Mouse (Mus musculus): ENCODE measurements at regions not wholly inside any gene's neighbourhood (a gene's known extent, or its start where the extent isn't known, plus 50 kb on each side); places are given as distances from the start of the nearest gene placed in this dataset.

- H3K9ac ChIP-seq (ENCODE audit: low read depth, low read length, severe bottlenecking): no peak overlapping the region
Observed at GRCm38 (mm10) chr15:65549046-65549445, 534.3 kb upstream of the Gm21961 start.

GRCm38 (mm10) chr15:65535606-65536005 is 520.9 kb upstream of the Gm21961 start:
- no peak overlapping the region for H3K4me3 ChIP-seq (replicated peaks; ENCODE audit: low read length)
- no peak overlapping the region for H3K9ac ChIP-seq (ENCODE audit: low read depth, low read length, severe bottlenecking)
- no peaks in the 10 kb centered on the region for H3K27me3 ChIP-seq (ENCODE audit: control insufficient read depth, insufficient read depth, low read length)
- ATAC-seq (ENCODE audit: low FRiP score, low read depth): no peak
- H3K4me1 ChIP-seq (ENCODE audit: control insufficient read depth, insufficient read depth, low read length): no peaks in the 10 kb centered on the region
- WGBS: 77% methylated on average over 3 of the region's 3 CpGs
- H3K27ac ChIP-seq (replicated peaks; ENCODE audit: low read depth, low read length): no peak overlapping the region
- H3K36me3 ChIP-seq (ENCODE audit: control insufficient read depth, insufficient read depth, low read length): no peaks in the 10 kb centered on the region
- no peak for TF ChIP-seq POLR2A (IDR thresholded peaks at IDR 0.05; ENCODE audit: borderline replicate concordance, extremely low read depth, insufficient read depth, insufficient read length)
- no peak for DNase-seq (ENCODE audit: low spot score)
- H3K9me3 ChIP-seq (ENCODE audit: control insufficient read depth, low read length): no peaks in the 10 kb centered on the region
- no peak overlapping the region for H3K4me2 ChIP-seq (replicated peaks; ENCODE audit: low read depth, low read length, severe bottlenecking)

More at GRCm38 (mm10) chr15:65549046-65549445, 534.3 kb upstream of the Gm21961 start:
- 79% methylated on average over 2 of the region's 2 CpGs for WGBS
- no peaks in the 10 kb centered on the region for H3K36me3 ChIP-seq (ENCODE audit: control insufficient read depth, insufficient read depth, low read length)
- DNase-seq (ENCODE audit: low spot score) (no peak), ATAC-seq (ENCODE audit: low FRiP score, low read depth) (no peak)
- no peak overlapping the region for H3K4me3 ChIP-seq (replicated peaks; ENCODE audit: low read length)
- H3K27ac ChIP-seq (replicated peaks; ENCODE audit: low read depth, low read length): no peak overlapping the region
- H3K27me3 ChIP-seq (ENCODE audit: control insufficient read depth, insufficient read depth, low read length): no peaks in the 10 kb centered on the region
- H3K4me1 ChIP-seq (ENCODE audit: control insufficient read depth, insufficient read depth, low read length): no peaks in the 10 kb centered on the region
- H3K9me3 ChIP-seq (ENCODE audit: control insufficient read depth, low read length): no peaks in the 10 kb centered on the region
- no peak overlapping the region for H3K4me2 ChIP-seq (replicated peaks; ENCODE audit: low read depth, low read length, severe bottlenecking)
- TF ChIP-seq POLR2A (IDR thresholded peaks at IDR 0.05; ENCODE audit: borderline replicate concordance, extremely low read depth, insufficient read depth, insufficient read length): no peak

GRCm38 (mm10) chr15:65532241-65532640 is 517.5 kb upstream of the Gm21961 start:
- H3K36me3 ChIP-seq (ENCODE audit: control insufficient read depth, insufficient read depth, low read length): no peaks in the 10 kb centered on the region
- no peak for ATAC-seq (ENCODE audit: low FRiP score, low read depth)
- H3K9me3 ChIP-seq (ENCODE audit: control insufficient read depth, low read length): no peaks in the 10 kb centered on the region
- H3K4me1 ChIP-seq (ENCODE audit: control insufficient read depth, insufficient read depth, low read length): no peaks in the 10 kb centered on the region
- no peak for DNase-seq (ENCODE audit: low spot score)
- H3K4me2 ChIP-seq (replicated peaks; ENCODE audit: low read depth, low read length, severe bottlenecking): no peak overlapping the region
- H3K4me3 ChIP-seq (replicated peaks; ENCODE audit: low read length): no peak overlapping the region
- H3K27ac ChIP-seq (replicated peaks; ENCODE audit: low read depth, low read length): no peak overlapping the region
- 80% methylated on average over 2 of the region's 2 CpGs for WGBS
- no peak for TF ChIP-seq POLR2A (IDR thresholded peaks at IDR 0.05; ENCODE audit: borderline replicate concordance, extremely low read depth, insufficient read depth, insufficient read length)
- H3K27me3 ChIP-seq (ENCODE audit: control insufficient read depth, insufficient read depth, low read length): no peaks in the 10 kb centered on the region
- no peak overlapping the region for H3K9ac ChIP-seq (ENCODE audit: low read depth, low read length, severe bottlenecking)

- Histone ChIP-seq H3K27me3 (ENCODE audit: control insufficient read depth, insufficient read depth, low read length) (no peaks in the 10 kb centered on the region), H3K27ac (replicated peaks; ENCODE audit: low read depth, low read length) (no peak overlapping the region), H3K36me3 (ENCODE audit: control insufficient read depth, insufficient read depth, low read length) (no peaks in the 10 kb centered on the region), H3K9me3 (ENCODE audit: control insufficient read depth, low read length) (no peaks in the 10 kb centered on the region), H3K9ac (ENCODE audit: low read depth, low read length, severe bottlenecking) (no peak overlapping the region), H3K4me1 (ENCODE audit: control insufficient read depth, insufficient read depth, low read length) (no peaks in the 10 kb centered on the region), H3K4me3 (replicated peaks; ENCODE audit: low read length) (no peak overlapping the region), H3K4me2 (replicated peaks; ENCODE audit: low read depth, low read length, severe bottlenecking) (no peak overlapping the region)
- DNase-seq (ENCODE audit: low spot score) (no peak), ATAC-seq (ENCODE audit: low FRiP score, low read depth) (no peak)
- 77% methylated on average over 1 of the region's 1 CpGs for WGBS
- no peak for TF ChIP-seq POLR2A (IDR thresholded peaks at IDR 0.05; ENCODE audit: borderline replicate concordance, extremely low read depth, insufficient read depth, insufficient read length)
Observed at GRCm38 (mm10) chr15:65502656-65503055, 488.0 kb upstream of the Gm21961 start.

GRCm38 (mm10) chr15:65478940-65479339 is 464.2 kb upstream of the Gm21961 start:
- WGBS: 80% methylated on average over 3 of the region's 3 CpGs
- no peak overlapping the region for H3K27ac ChIP-seq (replicated peaks; ENCODE audit: low read depth, low read length)
- no peak for ATAC-seq (ENCODE audit: low FRiP score, low read depth)
- TF ChIP-seq POLR2A (IDR thresholded peaks at IDR 0.05; ENCODE audit: borderline replicate concordance, extremely low read depth, insufficient read depth, insufficient read length): no peak
- no peaks in the 10 kb centered on the region for H3K27me3 ChIP-seq (ENCODE audit: control insufficient read depth, insufficient read depth, low read length)
- H3K4me3 ChIP-seq (replicated peaks; ENCODE audit: low read length): no peak overlapping the region
- no peaks in the 10 kb centered on the region for H3K4me1 ChIP-seq (ENCODE audit: control insufficient read depth, insufficient read depth, low read length)
- no peak overlapping the region for H3K9ac ChIP-seq (ENCODE audit: low read depth, low read length, severe bottlenecking)
- H3K36me3 ChIP-seq (ENCODE audit: control insufficient read depth, insufficient read depth, low read length): no peaks in the 10 kb centered on the region
- H3K4me2 ChIP-seq (replicated peaks; ENCODE audit: low read depth, low read length, severe bottlenecking): no peak overlapping the region
- H3K9me3 ChIP-seq (ENCODE audit: control insufficient read depth, low read length): no peaks in the 10 kb centered on the region
- no peak for DNase-seq (ENCODE audit: low spot score)
